Mouse (Mus musculus): Measurements from ENCODE around the gene Vil1. TPM values are rescaled to one million over a fixed set of nuclear protein-coding genes. Genes with fewer than 3 reads are reported as not detected.

Gene Vil1
- under 1 TPM; 0.57 to 0.74 (median 0.64) TPM for total RNA-seq (2022)

DNA sequence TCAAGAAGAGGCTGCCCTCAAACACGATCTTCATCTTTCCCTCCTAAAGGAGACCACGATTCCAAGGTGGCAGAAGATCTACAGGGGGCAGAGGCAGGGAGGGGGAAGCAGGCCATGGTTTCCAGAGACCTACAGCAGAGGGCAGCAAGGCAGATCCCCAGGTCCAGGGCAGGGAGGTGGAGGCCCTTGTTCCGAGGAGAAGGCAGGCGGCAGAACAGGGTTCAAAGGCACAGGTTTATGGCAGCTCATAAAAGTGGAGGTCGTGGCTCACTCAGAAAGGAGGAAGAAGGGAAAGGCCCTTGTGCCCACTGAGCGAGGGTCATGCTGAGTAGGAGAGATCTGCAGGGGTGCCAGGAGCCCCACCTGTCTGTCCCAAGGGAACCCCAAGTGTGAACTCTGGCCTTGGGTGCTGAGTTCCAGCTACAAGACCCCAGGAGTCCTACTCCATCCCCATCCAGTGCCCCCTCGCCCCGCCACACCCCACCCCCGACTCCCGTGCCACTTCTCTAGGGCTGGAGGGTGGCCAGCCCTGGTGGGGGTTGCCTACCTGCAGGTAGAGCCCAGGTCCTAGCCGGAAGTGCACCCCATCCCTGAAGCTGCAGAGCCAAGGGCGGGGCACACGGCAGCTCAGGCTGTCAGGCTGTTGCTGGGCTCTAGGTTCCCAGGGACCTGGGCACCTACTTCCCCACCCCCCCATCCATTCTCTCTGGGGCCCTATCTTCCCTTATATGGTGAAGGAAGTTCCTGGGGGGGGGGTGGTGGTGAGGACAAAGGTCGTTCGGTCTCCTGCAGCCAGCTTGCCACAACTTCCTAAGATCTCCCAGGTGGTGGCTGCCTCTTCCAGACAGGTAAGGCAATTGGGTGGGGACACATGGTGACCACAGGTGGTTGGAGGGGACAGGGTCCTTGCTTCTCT is at the start of gene Vil1:
TSS of gene Vil1 (plus strand) at position 788 of the 916 bp plus-strand sequence.
- DNase-seq (ENCODE audit: low spot score in 2 of 2): no peak

DNA sequence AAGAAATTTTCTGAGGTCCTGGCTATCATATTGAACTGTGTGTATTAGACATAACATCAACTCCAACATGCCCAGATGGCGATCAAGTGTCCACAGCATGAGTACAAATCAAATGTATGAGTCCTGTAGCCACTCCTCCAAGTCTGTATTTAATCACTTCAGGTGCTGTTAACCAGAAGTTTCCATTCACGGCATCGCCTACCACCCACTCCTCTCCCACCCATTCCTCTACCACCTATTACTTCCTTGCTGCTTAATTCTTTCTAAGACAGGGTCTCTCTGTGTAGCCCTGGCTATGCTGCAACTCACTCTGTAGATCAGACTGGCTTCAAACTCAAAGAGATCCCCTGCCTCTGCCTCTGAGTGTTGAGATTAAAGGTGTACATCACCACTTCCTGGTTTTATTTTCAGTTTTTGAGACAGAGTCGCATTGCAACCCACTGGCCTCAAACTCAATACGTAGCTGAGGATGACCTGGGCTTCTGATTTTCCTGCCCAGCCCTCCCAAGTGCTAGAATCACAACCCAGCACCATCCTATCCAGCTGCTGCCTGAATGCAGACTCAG is 49.1 kb upstream of the Vil1 start:
- no peak for DNase-seq (ENCODE audit: low spot score in 2 of 2)

DNA sequence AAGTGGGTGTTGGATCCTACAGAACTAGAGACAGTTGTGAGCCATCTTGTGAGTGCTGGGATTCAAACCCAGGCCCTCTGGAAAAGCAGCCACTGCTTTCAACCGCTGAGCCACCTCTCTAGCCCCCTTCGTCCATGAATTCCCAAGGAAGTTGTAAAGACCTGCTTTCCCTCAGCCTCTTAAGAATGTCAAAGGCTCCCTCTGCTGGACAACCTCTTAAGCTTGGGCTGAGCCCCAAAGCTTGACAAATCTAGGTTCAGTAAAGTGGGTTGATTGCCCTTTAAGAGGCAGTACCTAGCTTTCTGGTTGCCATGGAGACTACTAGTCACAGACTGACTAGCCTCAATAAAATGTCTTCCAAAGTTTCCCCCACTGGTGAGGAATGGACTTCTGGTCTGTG is 47.4 kb upstream of the Vil1 start, which contains the start of gene Catip:
TSS of gene Catip (plus strand) at position 297 of the 400 bp plus-strand sequence.
- peak; percentile 40 to 72 for DNase-seq (ENCODE audit: low spot score in 2 of 2)

GRCm38 (mm10) chr1:74362325-74363229 is 46.6 kb upstream of the Vil1 start:
- DNase-seq (ENCODE audit: low spot score in 2 of 2): no peak

- no peak for DNase-seq (ENCODE audit: low spot score in 2 of 2)
Measured at GRCm38 (mm10) chr1:74363437-74363836, 45.7 kb upstream of the Vil1 start.

DNA sequence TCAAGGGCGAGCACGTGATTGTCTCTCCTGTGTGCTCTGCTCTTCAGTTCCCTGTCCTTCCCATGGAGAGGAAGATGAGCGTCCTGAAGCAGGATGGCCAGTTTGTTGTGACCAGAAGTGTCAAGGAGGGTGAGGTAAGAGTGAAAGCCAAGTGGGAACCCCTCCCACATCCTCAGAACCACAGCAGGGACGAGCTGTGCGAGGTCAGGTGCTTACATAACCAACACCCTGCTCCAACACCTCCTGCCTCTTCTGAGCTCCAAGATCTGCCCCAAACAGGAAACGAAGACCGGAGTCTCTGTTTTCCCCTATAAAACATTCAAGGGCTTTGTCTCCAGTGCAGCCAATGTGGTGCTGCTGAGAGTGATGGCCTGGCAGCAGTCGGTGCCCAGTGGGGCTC is 44.9 kb upstream of the Vil1 start:
- DNase-seq (ENCODE audit: low spot score in 2 of 2): no peak

- peak in 1 of 2 experiments; percentile 20 for DNase-seq (ENCODE audit: low spot score in 2 of 2)
Measured at GRCm38 (mm10) chr1:74367886-74368645, 41.1 kb upstream of the Vil1 start.

DNA sequence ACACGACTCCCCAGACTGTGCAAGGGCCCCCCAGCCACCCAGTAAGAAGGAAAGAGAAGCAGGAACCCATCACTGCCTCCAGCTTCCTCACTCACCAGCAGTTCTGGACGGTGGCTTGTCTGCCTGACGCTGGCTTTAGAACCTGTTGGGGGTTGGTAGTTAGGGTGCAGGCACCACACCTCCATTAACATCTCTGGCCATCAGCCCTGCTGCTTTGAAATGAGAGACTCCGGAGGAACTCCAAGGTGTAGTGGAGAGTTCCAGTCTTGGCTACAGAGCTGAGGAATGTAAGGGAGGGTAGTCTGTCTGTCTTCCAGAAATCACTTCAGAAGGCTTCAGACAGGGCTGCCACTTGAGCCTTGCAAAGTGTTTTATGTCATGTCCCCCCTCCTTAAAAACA is 39.1 kb upstream of the Vil1 start:
- no peak for DNase-seq (ENCODE audit: low spot score in 2 of 2)

DNA sequence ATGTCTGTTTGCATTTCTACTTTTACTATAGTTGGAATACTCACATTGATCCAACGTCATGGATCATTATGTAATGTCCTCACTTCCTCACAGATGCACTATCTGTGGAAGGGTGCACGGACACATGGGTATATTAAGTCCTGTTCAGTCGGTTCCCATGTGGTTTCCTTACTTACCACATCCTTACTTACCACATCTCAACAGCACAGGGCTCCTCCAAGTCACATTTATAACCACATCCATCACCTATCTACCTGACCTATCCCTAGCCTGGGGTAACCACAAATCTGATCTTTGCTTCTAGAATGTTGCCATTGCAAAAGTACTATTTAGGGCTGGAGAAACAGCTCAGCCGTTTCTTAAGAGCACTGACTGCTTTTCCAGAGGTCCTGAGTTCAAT is 35.8 kb upstream of the Vil1 start:
- DNase-seq (ENCODE audit: low spot score in 2 of 2): no peak

DNA sequence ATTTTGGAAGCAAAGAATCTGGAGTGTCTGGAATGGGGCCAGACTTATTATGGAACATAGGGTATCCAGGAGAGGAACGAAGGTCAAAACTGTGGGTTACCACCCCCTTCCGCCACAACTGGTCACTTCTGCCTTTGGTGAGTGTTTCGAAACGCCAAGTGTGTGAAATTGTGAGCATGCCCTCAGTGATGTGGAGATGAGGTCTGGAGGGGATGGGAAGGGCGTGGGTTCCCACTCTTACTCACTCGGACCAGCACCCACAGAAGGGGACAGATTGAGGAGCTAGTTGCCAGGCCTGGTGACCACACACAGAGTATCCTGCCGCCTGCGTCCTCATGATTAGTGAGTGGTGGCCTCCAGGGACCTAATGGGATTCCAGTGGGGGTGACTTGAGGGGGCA is 34.2 kb upstream of the Vil1 start, which contains the start of gene Slc11a1:
TSS of gene Slc11a1 (plus strand) at position 216 of the 400 bp plus-strand sequence.
- DNase-seq (ENCODE audit: low spot score in 2 of 2): no peak

- no peak for DNase-seq (ENCODE audit: low spot score in 2 of 2)
Measured at GRCm38 (mm10) chr1:74375561-74375960, 33.6 kb upstream of the Vil1 start.

DNA sequence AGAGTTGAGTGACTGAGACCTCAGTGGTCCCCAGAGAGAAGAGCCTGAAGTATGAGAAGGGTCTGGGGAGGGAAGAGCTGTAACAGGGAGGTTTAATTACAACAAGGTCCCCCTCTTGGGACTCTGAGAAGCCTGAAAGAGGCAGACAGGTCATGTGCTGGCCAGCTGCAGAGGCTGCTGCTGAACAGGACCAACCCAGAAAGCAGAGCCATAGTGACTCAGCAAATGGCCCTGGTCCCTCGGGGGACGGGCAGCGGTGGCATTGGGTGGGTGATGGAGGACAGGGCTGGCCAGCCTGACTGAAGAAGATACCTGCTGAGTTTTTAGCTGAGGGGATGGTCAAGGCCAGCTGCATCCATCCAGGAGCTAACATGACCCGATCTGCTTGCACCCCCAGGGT is 32.8 kb upstream of the Vil1 start:
- no peak for DNase-seq (ENCODE audit: low spot score in 2 of 2)

- DNase-seq (ENCODE audit: low spot score in 2 of 2): no peak
Measured at GRCm38 (mm10) chr1:74379058-74379504, 30.1 kb upstream of the Vil1 start.

DNA sequence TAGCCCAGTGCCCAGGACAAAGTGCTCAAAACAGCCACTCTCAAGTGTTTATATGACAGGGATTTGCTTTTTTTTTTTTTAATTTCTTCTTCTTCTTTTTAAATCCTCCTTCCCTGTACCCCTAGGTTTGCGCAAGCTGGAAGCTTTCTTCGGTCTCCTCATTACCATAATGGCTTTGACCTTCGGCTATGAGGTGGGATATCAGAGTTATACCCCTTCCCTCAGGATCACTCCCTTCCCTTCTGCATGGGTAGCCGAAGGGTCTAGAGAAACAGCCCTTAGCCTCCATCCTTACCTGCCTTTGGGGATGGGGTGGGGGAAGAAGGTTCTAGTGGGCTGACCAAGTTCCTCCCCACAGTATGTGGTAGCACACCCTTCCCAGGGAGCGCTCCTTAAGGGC is 28.7 kb upstream of the Vil1 start:
- no peak for DNase-seq (ENCODE audit: low spot score in 2 of 2)

GRCm38 (mm10) chr1:74381588-74382021 is 27.6 kb upstream of the Vil1 start:
- no peak for DNase-seq (ENCODE audit: low spot score in 2 of 2)

GRCm38 (mm10) chr1:74383385-74383784 is 25.8 kb upstream of the Vil1 start:
- no peak for DNase-seq (ENCODE audit: low spot score in 2 of 2)

- DNase-seq (ENCODE audit: low spot score in 2 of 2): no peak
Measured at GRCm38 (mm10) chr1:74384525-74384924, 24.7 kb upstream of the Vil1 start.

DNA sequence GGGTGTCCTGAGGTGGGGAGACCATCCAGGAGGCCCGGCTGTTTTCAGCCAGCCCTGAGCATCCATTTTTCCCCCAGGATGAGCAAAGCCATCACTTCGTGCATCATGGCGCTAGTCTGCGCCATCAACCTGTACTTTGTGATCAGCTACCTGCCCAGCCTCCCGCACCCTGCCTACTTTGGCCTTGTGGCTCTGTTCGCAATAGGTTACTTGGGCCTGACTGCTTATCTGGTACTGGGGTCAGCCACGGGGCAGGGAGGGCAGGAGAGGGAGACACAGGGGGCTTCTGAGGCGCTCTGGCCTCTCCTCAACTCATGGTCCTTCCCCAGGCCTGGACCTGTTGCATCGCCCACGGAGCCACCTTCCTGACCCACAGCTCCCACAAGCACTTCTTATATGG is 24.1 kb upstream of the Vil1 start:
- DNase-seq (ENCODE audit: low spot score in 2 of 2): no peak

GRCm38 (mm10) chr1:74385531-74385930 is 23.6 kb upstream of the Vil1 start:
- no peak for DNase-seq (ENCODE audit: low spot score in 2 of 2)

GRCm38 (mm10) chr1:74386363-74386713 is 22.8 kb upstream of the Vil1 start:
- DNase-seq (ENCODE audit: low spot score in 2 of 2): no peak
